Mouse (Mus musculus) liver (tissue): ENCODE data around the gene Dmrtc1c2.
"Not testable (repeated sequence)": the region's sequence is repeated elsewhere in the genome, so short reads cannot be mapped to it uniquely, and the experiment has no call there.

Experiments used
- DNase-seq: peaks from one replicate; pipeline ENCODE4 v3.0.0-alpha.2; 2020; ENCODE audit warnings: mixed read lengths

Gene Dmrtc1c2

GRCm38 (mm10) chrX:102854516-102854915 is at the start of gene Dmrtc1c2:
Dmrtc1c2 (minus strand) TSS chrX:102854616.
- DNase-seq, result not testable (repeated sequence)

DNA sequence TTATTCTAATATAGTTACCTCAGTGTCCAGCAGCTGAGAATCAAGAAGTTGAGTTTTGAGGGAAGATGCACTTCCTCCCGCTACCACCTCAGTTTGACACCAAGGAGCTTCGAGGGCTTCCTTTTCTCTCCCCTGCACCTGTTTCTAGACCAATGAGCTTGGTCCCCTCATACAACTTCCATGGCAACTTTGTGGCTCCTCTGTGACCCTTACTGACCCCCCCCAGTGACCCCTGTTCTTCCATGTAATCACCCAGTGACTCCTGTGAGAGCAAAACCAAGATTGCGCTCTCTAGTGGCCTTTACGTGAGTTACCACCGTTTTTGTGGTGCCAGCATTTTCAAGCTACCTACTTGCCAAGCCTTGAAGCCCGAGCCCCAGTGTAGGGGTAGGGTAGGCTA is 13.5 kb upstream of the Dmrtc1c2 start, which contains the start of gene 1700031F05Rik:
1700031F05Rik (minus strand) TSS at position 101 of the 400 bp plus-strand sequence.
- no peak for DNase-seq

DNA sequence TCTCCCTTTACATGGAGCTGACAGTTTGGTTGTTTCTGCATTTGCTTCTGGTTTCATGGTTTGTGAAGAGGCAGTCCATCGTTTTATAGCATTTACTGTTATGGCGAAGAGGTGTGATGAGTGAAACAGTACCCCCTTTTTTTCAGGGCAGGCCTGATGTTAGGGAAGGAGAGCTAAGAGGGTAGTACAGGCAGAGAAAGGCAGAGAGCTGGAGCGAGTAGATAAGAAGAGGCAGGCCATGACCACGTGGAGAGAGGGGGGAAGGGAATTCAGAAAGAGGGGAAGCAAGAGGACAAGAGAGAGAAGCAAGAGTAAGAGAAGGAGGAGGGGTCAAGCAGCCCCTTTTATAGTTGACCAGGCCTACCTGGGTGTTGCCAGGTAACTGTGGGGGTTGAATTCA is 42.1 kb downstream of the Dmrtc1c2 start:
- no peak for DNase-seq

- DNase-seq, result not testable (repeated sequence)
Measured at GRCm38 (mm10) chrX:102802663-102803062, 51.8 kb downstream of the Dmrtc1c2 start, which contains the start of gene Dmrtc1c1. Dmrtc1c1 (plus strand) TSS chrX:102802963.
